Mouse (Mus musculus) olfactory bulb, adult 2 months (tissue): ENCODE measurements around the gene Kif21a.

ENCODE experiments used
- CTCF ChIP-seq: fragments of 200-500 bp; IDR thresholded peaks from 2 replicates; pipeline ENCODE4 v1.5.1; 2012; ENCODE audit warnings: low read depth, mild to moderate bottlenecking, low read length, moderate library complexity; ENCODE audit not compliant: insufficient read depth
- POLR2A ChIP-seq: fragments of 200-500 bp; IDR thresholded peaks from 2 replicates; pipeline ENCODE4 v1.6.1; 2012; ENCODE audit warnings: mild to moderate bottlenecking, low read depth, low read length, moderate library complexity; ENCODE audit not compliant: insufficient read depth

GRCm38 (mm10) chr15:91048951-91049495 lies 725 bp downstream of the Kif21a start:
- no peak for TF ChIP-seq CTCF
- TF ChIP-seq POLR2A = no peak
